Mouse (Mus musculus) thymus, adult 2 months (tissue): ENCODE data around the gene Tshz2.

ENCODE experiments used
- CTCF ChIP-seq: fragments of 200-500 bp; IDR thresholded peaks from 2 replicates; pipeline ENCODE4 v1.5.1; 2012; ENCODE audit warnings: mild to moderate bottlenecking, control low read depth, low read length, moderate library complexity, borderline replicate concordance; ENCODE audit not compliant: control insufficient read depth, poor library complexity, insufficient read depth; ENCODE audit errors: extremely low read depth
- POLR2A ChIP-seq: fragments of 200-500 bp; IDR thresholded peaks from 2 replicates; pipeline ENCODE4 v1.6.1; 2012; ENCODE audit warnings: mild to moderate bottlenecking, low read length, control low read depth, moderate library complexity; ENCODE audit not compliant: control insufficient read depth, poor library complexity, insufficient read depth; ENCODE audit errors: extremely low read depth

- no peak for TF ChIP-seq CTCF
- TF ChIP-seq POLR2A = no peak
Observed at GRCm38 (mm10) chr2:170094220-170094619, 461.4 kb downstream of the Tshz2 start.
